Mouse (Mus musculus): ENCODE results near the gene Epc2.
A peak's percentile ranks its signal among the peaks of the same experiment; 100 is the strongest.

Gene Epc2

GRCm38 (mm10) chr2:49450931-49451636 lies at the start of gene Epc2:
Epc2 (plus strand) TSS chr2:49451486.
- DNase-seq (ENCODE audit: low spot score in 2 of 2), result peak; percentile 83 to 88

GRCm38 (mm10) chr2:49405954-49406353 lies 45.3 kb upstream of the Epc2 start:
- DNase-seq (ENCODE audit: low spot score in 2 of 2), result no peak

- no peak for DNase-seq (ENCODE audit: low spot score in 2 of 2)
Observed at GRCm38 (mm10) chr2:49411685-49412084, 39.6 kb upstream of the Epc2 start.

GRCm38 (mm10) chr2:49412576-49412975 lies 38.7 kb upstream of the Epc2 start:
- no peak for DNase-seq (ENCODE audit: low spot score in 2 of 2)

GRCm38 (mm10) chr2:49415868-49416267 lies 35.4 kb upstream of the Epc2 start:
- no peak for DNase-seq (ENCODE audit: low spot score in 2 of 2)

GRCm38 (mm10) chr2:49417018-49417604 lies 34.2 kb upstream of the Epc2 start:
- DNase-seq (ENCODE audit: low spot score in 2 of 2), result peak; percentile 21 to 48

GRCm38 (mm10) chr2:49420396-49420795 lies 30.9 kb upstream of the Epc2 start:
- no peak for DNase-seq (ENCODE audit: low spot score in 2 of 2)

GRCm38 (mm10) chr2:49423857-49424256 lies 27.4 kb upstream of the Epc2 start:
- no peak for DNase-seq (ENCODE audit: low spot score in 2 of 2)

- DNase-seq (ENCODE audit: low spot score in 2 of 2), result peak in 1 of 2 experiments; percentile 44
Observed at GRCm38 (mm10) chr2:49424788-49425187, 26.5 kb upstream of the Epc2 start.

- DNase-seq (ENCODE audit: low spot score in 2 of 2), result no peak
Observed at GRCm38 (mm10) chr2:49426175-49426574, 25.1 kb upstream of the Epc2 start.

GRCm38 (mm10) chr2:49431015-49431414 lies 20.3 kb upstream of the Epc2 start:
- no peak for DNase-seq (ENCODE audit: low spot score in 2 of 2)

- no peak for DNase-seq (ENCODE audit: low spot score in 2 of 2)
Observed at GRCm38 (mm10) chr2:49433211-49433610, 18.1 kb upstream of the Epc2 start.

GRCm38 (mm10) chr2:49446238-49446637 lies 5.0 kb upstream of the Epc2 start:
- no peak for DNase-seq (ENCODE audit: low spot score in 2 of 2)

GRCm38 (mm10) chr2:49447586-49448475 lies 3.5 kb upstream of the Epc2 start:
- no peak for DNase-seq (ENCODE audit: low spot score in 2 of 2)

GRCm38 (mm10) chr2:49450467-49450866 lies 819 bp upstream of the Epc2 start:
- no peak for DNase-seq (ENCODE audit: low spot score in 2 of 2)

- DNase-seq (ENCODE audit: low spot score in 2 of 2), result peak; percentile 92 to 94
Observed at GRCm38 (mm10) chr2:49451637-49452211, 438 bp downstream of the Epc2 start.

- peak; percentile 50 to 65 for DNase-seq (ENCODE audit: low spot score in 2 of 2)
Observed at GRCm38 (mm10) chr2:49452451-49453081, 1.3 kb downstream of the Epc2 start.

- no peak for DNase-seq (ENCODE audit: low spot score in 2 of 2)
Observed at GRCm38 (mm10) chr2:49457797-49458196, 6.5 kb downstream of the Epc2 start.

- no peak for DNase-seq (ENCODE audit: low spot score in 2 of 2)
Observed at GRCm38 (mm10) chr2:49465672-49466222, 14.5 kb downstream of the Epc2 start.

GRCm38 (mm10) chr2:49467038-49467437 lies 15.8 kb downstream of the Epc2 start:
- DNase-seq (ENCODE audit: low spot score in 2 of 2), result no peak

- no peak for DNase-seq (ENCODE audit: low spot score in 2 of 2)
Observed at GRCm38 (mm10) chr2:49471188-49471587, 19.9 kb downstream of the Epc2 start.
